Mouse (Mus musculus): ENCODE data around the gene Myo1h. TPM values are rescaled to one million over a fixed set of nuclear protein-coding genes. Genes with fewer than 3 reads are reported as not detected.

Myo1h gene
- polyA plus RNA-seq, 1 experiment: not detected

DNA sequence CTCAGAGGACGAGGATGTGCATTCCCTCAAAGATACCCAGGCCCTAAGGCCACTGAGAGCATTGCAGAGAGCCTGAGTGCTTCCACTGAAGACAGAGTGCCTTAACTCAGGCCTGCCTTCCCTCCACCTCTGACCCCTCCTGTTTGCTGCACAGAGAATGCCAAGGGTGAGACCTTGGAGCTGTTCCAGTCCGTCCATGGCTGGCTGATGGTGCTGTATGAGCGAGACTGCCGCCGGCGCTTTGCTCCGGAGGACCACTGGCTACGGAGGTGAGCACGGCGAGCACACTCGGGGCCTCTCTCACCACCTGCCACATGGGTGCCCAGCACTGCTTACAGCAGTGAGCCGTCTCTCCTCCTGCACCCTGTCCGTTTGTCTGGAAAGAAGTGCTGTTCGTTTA is 117.6 kb downstream of the Myo1h start:
- no peaks in the 10 kb centered on the region for H3K9me3 ChIP-seq (ENCODE audit: control insufficient read depth, low read length)
- TF ChIP-seq GATA1 (IDR thresholded peaks at IDR 0.05; ENCODE audit: low read length) (no peak), TAL1 (IDR thresholded peaks at IDR 0.05; ENCODE audit: low read length) (no peak)
- no peaks in the 10 kb centered on the region for H3K27me3 ChIP-seq (ENCODE audit: control insufficient read depth)
- no peaks in the 10 kb centered on the region for H3K4me1 ChIP-seq (ENCODE audit: control insufficient read depth)
- no peak overlapping the region for H3K4me3 ChIP-seq (replicated peaks)
- peaks cover 100% of the 10 kb centered on the region for H3K36me3 ChIP-seq (ENCODE audit: control insufficient read depth)

DNA sequence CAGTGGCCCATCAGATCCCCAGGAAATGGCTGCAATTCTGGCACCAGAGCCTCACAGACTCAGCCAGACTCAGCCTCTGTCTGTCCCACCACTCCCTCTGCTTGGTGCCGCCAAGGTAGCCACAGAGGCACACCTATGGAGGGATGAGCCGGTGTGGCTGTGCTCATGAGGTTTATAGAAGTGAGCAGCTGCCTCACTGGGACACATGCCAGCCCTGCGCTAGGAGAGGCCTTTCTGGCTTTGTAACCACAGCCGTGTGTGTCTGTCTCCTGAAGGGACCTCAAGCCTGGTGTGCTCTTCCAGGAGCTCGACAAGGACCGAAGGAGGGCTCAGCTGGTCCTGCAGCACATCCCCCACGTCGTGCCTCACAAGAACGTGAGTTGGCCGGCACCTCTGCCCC is 118.3 kb downstream of the Myo1h start:
- Histone ChIP-seq H3K36me3 (ENCODE audit: control insufficient read depth) (peaks cover 100% of the 10 kb centered on the region), H3K27me3 (ENCODE audit: control insufficient read depth) (no peaks in the 10 kb centered on the region), H3K4me3 (replicated peaks) (no peak overlapping the region), H3K9me3 (ENCODE audit: control insufficient read depth, low read length) (no peaks in the 10 kb centered on the region), H3K4me1 (ENCODE audit: control insufficient read depth) (no peaks in the 10 kb centered on the region)
- no peak for TF ChIP-seq GATA1 (IDR thresholded peaks at IDR 0.05; ENCODE audit: low read length)
- no peak for TF ChIP-seq TAL1 (IDR thresholded peaks at IDR 0.05; ENCODE audit: low read length)

DNA sequence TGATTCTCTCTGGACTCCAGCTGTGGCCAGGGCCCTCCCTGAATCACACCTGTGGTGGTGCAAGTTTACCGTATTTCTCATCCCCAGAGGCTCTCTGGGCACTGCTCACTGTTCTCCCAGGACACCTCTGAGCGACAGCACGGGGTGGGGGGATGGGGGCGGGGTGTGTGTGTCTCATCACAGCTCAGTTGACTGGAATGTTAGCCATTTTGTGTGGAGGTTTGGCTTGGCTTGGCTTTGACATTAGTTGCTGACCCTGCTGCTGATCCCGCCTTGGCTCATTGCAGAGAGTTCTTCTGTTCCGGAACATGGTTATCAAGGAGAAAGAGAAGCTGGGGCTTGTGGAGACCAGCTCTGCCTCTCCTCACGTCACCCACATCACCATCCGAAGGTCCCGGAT is 118.8 kb downstream of the Myo1h start:
- H3K4me1 ChIP-seq (ENCODE audit: control insufficient read depth): no peaks in the 10 kb centered on the region
- H3K27me3 ChIP-seq (ENCODE audit: control insufficient read depth): no peaks in the 10 kb centered on the region
- H3K9me3 ChIP-seq (ENCODE audit: control insufficient read depth, low read length): no peaks in the 10 kb centered on the region
- TF ChIP-seq GATA1 (IDR thresholded peaks at IDR 0.05; ENCODE audit: low read length) (no peak), TAL1 (IDR thresholded peaks at IDR 0.05; ENCODE audit: low read length) (no peak)
- H3K4me3 ChIP-seq (replicated peaks): no peak overlapping the region
- peaks cover 100% of the 10 kb centered on the region for H3K36me3 ChIP-seq (ENCODE audit: control insufficient read depth)

DNA sequence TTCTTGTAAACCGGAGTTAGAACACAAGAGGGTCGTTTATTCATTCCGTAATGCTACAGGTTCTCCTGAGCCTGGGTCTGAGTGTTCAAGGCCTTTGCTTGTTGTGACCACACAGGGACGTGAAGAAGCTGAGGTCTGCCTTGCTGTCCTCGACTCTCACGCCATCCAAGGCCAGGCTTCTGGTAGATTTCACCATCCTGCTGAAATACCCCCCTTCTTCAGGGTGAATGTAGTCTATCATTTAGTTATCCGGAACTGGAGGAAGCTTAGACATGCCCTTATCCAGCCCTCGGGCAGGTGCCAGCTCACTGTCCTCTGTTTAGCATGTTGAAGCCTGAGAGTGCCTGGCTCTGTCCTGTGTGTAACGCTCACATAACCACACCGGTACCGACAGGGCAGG is 119.9 kb downstream of the Myo1h start:
- no peaks in the 10 kb centered on the region for H3K9me3 ChIP-seq (ENCODE audit: control insufficient read depth, low read length)
- no peaks in the 10 kb centered on the region for H3K27me3 ChIP-seq (ENCODE audit: control insufficient read depth)
- TF ChIP-seq TAL1 (IDR thresholded peaks at IDR 0.05; ENCODE audit: low read length): no peak
- TF ChIP-seq GATA1 (IDR thresholded peaks at IDR 0.05; ENCODE audit: low read length): no peak
- no peaks in the 10 kb centered on the region for H3K4me1 ChIP-seq (ENCODE audit: control insufficient read depth)
- H3K36me3 ChIP-seq (ENCODE audit: control insufficient read depth): peaks cover 100% of the 10 kb centered on the region
- no peak overlapping the region for H3K4me3 ChIP-seq (replicated peaks)

DNA sequence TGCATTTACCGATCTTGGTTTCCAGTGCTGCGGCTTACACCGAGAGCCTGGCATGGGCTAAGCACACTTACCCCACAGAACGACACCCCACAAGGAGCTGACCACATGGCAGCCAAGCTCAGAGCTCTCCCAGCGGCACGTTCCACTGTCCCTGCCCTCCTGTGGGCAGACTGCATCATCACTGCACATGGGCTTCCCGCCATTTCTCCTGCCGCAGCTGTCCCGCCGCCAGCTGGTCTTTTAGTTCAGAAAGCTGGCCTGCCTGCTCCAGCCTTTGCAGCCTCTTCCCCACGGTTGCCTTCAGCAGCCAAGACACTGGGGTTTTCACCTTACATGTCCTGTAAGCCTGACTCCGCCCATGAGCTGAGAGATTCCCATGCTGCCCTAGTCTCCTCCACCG is 121.5 kb downstream of the Myo1h start:
- H3K4me3 ChIP-seq (replicated peaks): no peak overlapping the region
- no peak for TF ChIP-seq GATA1 (IDR thresholded peaks at IDR 0.05; ENCODE audit: low read length)
- no peak for TF ChIP-seq TAL1 (IDR thresholded peaks at IDR 0.05; ENCODE audit: low read length)
- H3K9me3 ChIP-seq (ENCODE audit: control insufficient read depth, low read length): no peaks in the 10 kb centered on the region
- no peaks in the 10 kb centered on the region for H3K4me1 ChIP-seq (ENCODE audit: control insufficient read depth)
- peaks cover 100% of the 10 kb centered on the region for H3K36me3 ChIP-seq (ENCODE audit: control insufficient read depth)
- no peaks in the 10 kb centered on the region for H3K27me3 ChIP-seq (ENCODE audit: control insufficient read depth)

DNA sequence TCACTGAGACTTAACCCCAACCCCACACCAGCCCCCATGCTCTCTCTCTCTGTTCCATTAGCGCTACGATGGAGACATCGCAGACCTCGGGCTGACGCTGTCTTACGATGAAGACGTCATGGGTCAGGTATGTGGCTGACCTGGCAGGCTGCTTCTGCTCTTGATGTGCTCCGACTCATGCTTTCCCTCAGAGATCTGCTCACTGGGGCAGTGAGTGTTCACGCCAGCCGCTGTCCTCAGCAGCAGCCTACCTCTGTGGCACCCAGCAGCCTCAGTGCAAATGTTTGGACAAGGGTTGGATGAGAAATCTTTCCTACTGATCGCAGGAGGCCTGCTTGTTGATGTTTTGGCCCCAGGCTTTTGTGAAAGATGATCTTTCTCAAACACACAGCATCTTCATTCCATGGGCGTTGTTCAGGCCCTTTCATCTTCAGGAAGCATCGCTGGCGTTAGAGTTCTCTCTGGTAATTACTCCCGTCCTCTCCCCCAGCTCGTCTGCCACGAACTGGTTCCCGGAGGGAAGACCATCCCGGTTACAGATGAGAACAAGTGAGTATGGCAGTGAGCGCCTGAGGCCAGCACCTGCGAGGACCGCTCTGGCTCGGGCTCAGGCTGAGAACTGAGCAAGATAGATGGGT is 123.5 kb downstream of the Myo1h start:
- peaks cover 100% of the 10 kb centered on the region for H3K36me3 ChIP-seq (ENCODE audit: control insufficient read depth)
- no peaks in the 10 kb centered on the region for H3K9me3 ChIP-seq (ENCODE audit: control insufficient read depth, low read length)
- no peak for TF ChIP-seq TAL1 (IDR thresholded peaks at IDR 0.05; ENCODE audit: low read length)
- no peak for TF ChIP-seq GATA1 (IDR thresholded peaks at IDR 0.05; ENCODE audit: low read length)
- no peaks in the 10 kb centered on the region for H3K27me3 ChIP-seq (ENCODE audit: control insufficient read depth)
- no peaks in the 10 kb centered on the region for H3K4me1 ChIP-seq (ENCODE audit: control insufficient read depth)
- H3K4me3 ChIP-seq (replicated peaks): no peak overlapping the region

DNA sequence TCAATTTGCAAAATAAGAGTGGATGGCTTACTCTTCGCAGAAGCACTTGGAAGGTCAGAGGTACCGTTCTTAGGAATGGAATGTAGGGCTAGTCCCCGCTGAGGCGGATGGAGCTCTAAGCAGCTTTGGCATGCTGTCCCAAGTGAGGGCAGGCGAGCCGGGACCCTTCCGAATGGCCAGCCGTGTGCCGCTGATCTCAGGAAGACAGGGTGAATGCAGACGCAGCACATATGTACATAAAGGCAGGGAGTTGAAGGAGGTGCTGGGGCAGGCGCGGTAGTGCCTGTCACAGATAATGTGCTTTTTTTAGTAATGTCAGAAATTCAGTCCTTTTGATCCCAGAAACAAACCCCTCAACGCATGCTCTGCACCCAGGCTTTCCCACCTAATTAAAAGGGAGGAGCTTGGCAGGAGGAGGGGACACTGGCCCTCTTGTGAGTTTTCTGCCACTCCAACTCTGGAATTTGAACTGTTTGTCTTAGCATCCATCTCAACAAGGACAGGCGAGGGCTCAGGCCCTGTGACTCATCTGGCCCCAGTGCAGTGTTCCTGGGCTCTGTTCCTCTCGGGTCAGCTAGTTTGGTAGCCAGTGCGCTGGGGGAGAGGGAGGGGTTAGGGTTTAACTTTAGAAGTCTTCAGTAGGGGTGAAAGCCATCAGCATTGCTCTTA is 124.2 kb downstream of the Myo1h start:
- TF ChIP-seq GATA1 (IDR thresholded peaks at IDR 0.05; ENCODE audit: low read length) (no peak), TAL1 (IDR thresholded peaks at IDR 0.05; ENCODE audit: low read length) (no peak)

More for the DNA sequence above, 124.2 kb downstream of the Myo1h start:
- H3K36me3 ChIP-seq (ENCODE audit: control insufficient read depth): peaks cover 100% of the 10 kb centered on the region
- H3K27me3 ChIP-seq (ENCODE audit: control insufficient read depth): no peaks in the 10 kb centered on the region
- no peaks in the 10 kb centered on the region for H3K9me3 ChIP-seq (ENCODE audit: control insufficient read depth, low read length)
- no peaks in the 10 kb centered on the region for H3K4me1 ChIP-seq (ENCODE audit: control insufficient read depth)
- H3K4me3 ChIP-seq (replicated peaks): no peak overlapping the region

Other genes starting within 250 kb of the Myo1h start
- gene Usp30, start 223.7 kb upstream of the Myo1h start, polyA plus RNA-seq (2012): 0.05 and 0.10 TPM in 2 replicates
- gene Svop, start 197.6 kb upstream of the Myo1h start, polyA plus RNA-seq (2012): 0.04 TPM in 1 of 2 replicates, not detected in the other
- 0.91 and 1.8 TPM in 2 replicates for gene Alkbh2, start 160.9 kb upstream of the Myo1h start, polyA plus RNA-seq (2012)
- 2.7 and 3.7 TPM in 2 replicates for gene Ung, start 158.8 kb upstream of the Myo1h start, polyA plus RNA-seq (2012)
- gene Acacb, start 142.6 kb upstream of the Myo1h start, polyA plus RNA-seq (2012): under 0.01 and 0.01 TPM in 2 replicates
- not detected in 2 replicates for gene Foxn4, start 15.4 kb upstream of the Myo1h start, polyA plus RNA-seq (2012)
- gene Kctd10, start 91.3 kb downstream of the Myo1h start, polyA plus RNA-seq (2012): 0.64 and 0.90 TPM in 2 replicates
- 5.6 and 6.9 TPM in 2 replicates for gene Ube3b, start 91.4 kb downstream of the Myo1h start, polyA plus RNA-seq (2012)
- 0.30 and 0.35 TPM in 2 replicates for gene Mmab, start 154.9 kb downstream of the Myo1h start, polyA plus RNA-seq (2012)
- gene Mvk, start 155.1 kb downstream of the Myo1h start, polyA plus RNA-seq (2012): 1.7 and 2.0 TPM in 2 replicates